8 mouse cellular contexts compared by ENCODE assay signal in genomic region chr1:162570931-162571601, GRCm38 (mm10). TPM values are rescaled to one million over a fixed set of nuclear protein-coding genes. Genes with fewer than 3 reads are reported as not detected.
DNase-seq lines count a peak whose midpoint lies in the region; ATAC-seq and TF ChIP-seq lines count a peak whose summit lies in the region.

No protein-coding gene starts in this region.

- ATAC-seq in kidney, embryonic 15.5 days (replicated peaks; ENCODE audit: low FRiP score), result no peak
- peak; percentile 28 for ATAC-seq in liver, postnatal 0 days
- no peak; the same call in 1 of the 2 replicates for ATAC-seq in neural tube, embryonic 14.5 days (ENCODE audit: low read depth)
- ATAC-seq in erythroid progenitor cell, adult 5-6 weeks (replicated peaks; ENCODE audit: low FRiP score, poor library complexity, severe bottlenecking), result no peak

- no peaks in the 10 kb centered on the region for H3K27me3 ChIP-seq in kidney, embryonic 15.5 days
- H3K27me3 ChIP-seq in liver, postnatal 0 days (ENCODE audit: insufficient read depth, low read length), result no peaks in the 10 kb centered on the region
- no peaks in the 10 kb centered on the region for H3K27me3 ChIP-seq in neural tube, embryonic 14.5 days (ENCODE audit: control insufficient read depth, insufficient read depth, low read length)

- TF ChIP-seq CTCF in liver, postnatal 0 days (IDR thresholded peaks at IDR 0.05; ENCODE audit: low read depth), result no peak

- H3K4me3 ChIP-seq in kidney, embryonic 15.5 days (replicated peaks), result peak overlapping the region; percentile 91
- H3K4me3 ChIP-seq in liver, postnatal 0 days (ENCODE audit: low read depth, low read length), result peak overlapping the region; percentile 100
- peak overlapping the region; percentile 98 for H3K4me3 ChIP-seq in neural tube, embryonic 14.5 days (ENCODE audit: low read depth, low read length)

- intact Hi-C loops in gastrocnemius, postnatal 14 days (cut with DNase I; ENCODE audit: low total_unique reads), result no loop called here

- TF ChIP-seq EP300 in liver, postnatal 0 days (IDR thresholded peaks at IDR 0.05; ENCODE audit: low read depth), result no peak

- peak overlapping the region; percentile 92 for H3K9ac ChIP-seq in kidney, embryonic 15.5 days
- H3K9ac ChIP-seq in liver, postnatal 0 days (replicated peaks), result peak overlapping the region; percentile 96
- peak overlapping the region; percentile 81 for H3K9ac ChIP-seq in neural tube, embryonic 14.5 days (replicated peaks; ENCODE audit: low read depth, low read length)

- H3K36me3 ChIP-seq in kidney, embryonic 15.5 days, result peaks cover 16% of the 10 kb centered on the region
- H3K36me3 ChIP-seq in liver, postnatal 0 days (replicated peaks; ENCODE audit: insufficient read depth, low read length), result peaks cover 7% of the 10 kb centered on the region
- peaks cover 10% of the 10 kb centered on the region for H3K36me3 ChIP-seq in neural tube, embryonic 14.5 days (ENCODE audit: control insufficient read depth, insufficient read depth, low read length)

- under 1% methylated on average over 46 of the region's 46 CpGs for WGBS in kidney, embryonic 15.5 days
- WGBS in liver, postnatal 0 days (ENCODE audit: insufficient replicate concordance), result under 1% methylated on average over 44 of the region's 46 CpGs
- under 1% methylated on average over 44 of the region's 46 CpGs for WGBS in neural tube, embryonic 14.5 days

- H3K4me2 ChIP-seq in kidney, embryonic 15.5 days, result peak overlapping the region; percentile 57
- H3K4me2 ChIP-seq in liver, postnatal 0 days (ENCODE audit: low read depth, low read length), result peak overlapping the region; percentile 99
- peak overlapping the region; percentile 61 for H3K4me2 ChIP-seq in neural tube, embryonic 14.5 days (ENCODE audit: low read depth, low read length)

- 0 out of 2 replicates have a peak, but pooled peaks cover 2% of the 10 kb centered on the region for H3K9me3 ChIP-seq in kidney, embryonic 15.5 days (replicated peaks)
- no peaks in the 10 kb centered on the region for H3K9me3 ChIP-seq in liver, postnatal 0 days (ENCODE audit: low read length)
- no peaks in the 10 kb centered on the region for H3K9me3 ChIP-seq in neural tube, embryonic 14.5 days (ENCODE audit: control insufficient read depth, low read length)

- H3K4me1 ChIP-seq in kidney, embryonic 15.5 days, result peaks cover 18% of the 10 kb centered on the region
- H3K4me1 ChIP-seq in liver, postnatal 0 days (ENCODE audit: insufficient read depth), result 0 out of 2 replicates have a peak, but pooled peaks cover 4% of the 10 kb centered on the region
- H3K4me1 ChIP-seq in neural tube, embryonic 14.5 days (ENCODE audit: control insufficient read depth, insufficient read depth, low read length), result peaks cover 8% of the 10 kb centered on the region; the same call in 1 of the 2 replicates

- peak overlapping the region; percentile 91 for H3K27ac ChIP-seq in kidney, embryonic 15.5 days
- peak overlapping the region; percentile 95 for H3K27ac ChIP-seq in liver, postnatal 0 days (ENCODE audit: low read depth)
- H3K27ac ChIP-seq in neural tube, embryonic 14.5 days (ENCODE audit: low read depth, low read length), result peak overlapping the region; percentile 89

- peak; percentile 41 for DNase-seq in urinary bladder, postnatal 14 days (ENCODE audit: low spot score)
- no peak for DNase-seq in urinary bladder, postnatal 10 days (ENCODE audit: low spot score)
- peak; percentile 40 for DNase-seq in cerebellum, adult 9-11 months
- peak; percentile 36 for DNase-seq in gastrocnemius, postnatal 14 days
- DNase-seq in liver, postnatal 0 days, result no peak

RNA-seq across cellular contexts. Expression of gene Vamp4, which starts 0.8 kb away (rescaled TPM):
- total RNA-seq in gastrocnemius, postnatal 14 days (2021), result 10 to 100 TPM; 14.6 to 16.0 TPM
- 54.3 and 58.4 TPM in 2 replicates for polyA plus RNA-seq in kidney, embryonic 15.5 days (2015; fragmentation: Nextera tagmentation; extraction: Ambion mirVana)
- polyA plus RNA-seq in liver, postnatal 0 days (2015; fragmentation: Nextera tagmentation; extraction: Ambion mirVana), result 14.9 and 15.7 TPM in 2 replicates
- polyA plus RNA-seq in neural tube, embryonic 14.5 days (2014; fragmentation: Nextera tagmentation; extraction: Ambion mirVana), result 79.5 and 79.8 TPM in 2 replicates
- total RNA-seq in erythroid progenitor cell, adult 5-6 weeks (2015; ENCODE audit: low replicate concordance), result 16.8 and 17.3 TPM in 2 replicates
- total RNA-seq in erythroid progenitor cell, adult 5-6 weeks (2017; ENCODE audit: low replicate concordance), result 0.15 and 9.0 TPM in 2 replicates

RNA-seq across cellular contexts. Expression of gene Mettl13, which starts 22.7 kb away (rescaled TPM):
- total RNA-seq in gastrocnemius, postnatal 14 days (2021), result 1 to 10 TPM; 6.0 TPM
- 24.9 and 26.9 TPM in 2 replicates for polyA plus RNA-seq in kidney, embryonic 15.5 days (2015; fragmentation: Nextera tagmentation; extraction: Ambion mirVana)
- polyA plus RNA-seq in liver, postnatal 0 days (2015; fragmentation: Nextera tagmentation; extraction: Ambion mirVana), result 5.9 and 7.2 TPM in 2 replicates
- polyA plus RNA-seq in neural tube, embryonic 14.5 days (2014; fragmentation: Nextera tagmentation; extraction: Ambion mirVana), result 12.4 and 12.9 TPM in 2 replicates
- 1.4 and 2.5 TPM in 2 replicates for total RNA-seq in erythroid progenitor cell, adult 5-6 weeks (2015; ENCODE audit: low replicate concordance)
- 1.7 and 1.8 TPM in 2 replicates for total RNA-seq in erythroid progenitor cell, adult 5-6 weeks (2017; ENCODE audit: low replicate concordance)

Comparison
In these comparisons a context has a peak if more than half of its experiments do, and no peak if none do; other contexts are left out.
1. DNase-seq: peak in urinary bladder, postnatal 14 days (single experiment), cerebellum, adult 9-11 months (single experiment) and gastrocnemius, postnatal 14 days (single experiment); none in urinary bladder, postnatal 10 days (single experiment) and liver, postnatal 0 days (single experiment).
2. Peak in every context shown above with its lines, with median percentiles within 50 percentile points of each other: H3K27ac ChIP-seq, H3K4me2 ChIP-seq, H3K4me3 ChIP-seq and H3K9ac ChIP-seq.